Mouse (Mus musculus) E14TG2a.4 (cell line): ENCODE measurements around the gene Mapkapk3.

Experiments
- CTCF ChIP-seq: conservative IDR thresholded peaks from 2 replicates; pipeline ENCODE4 v1.5.1; 2014; ENCODE audit warnings: low read length
- POU5F1 ChIP-seq: IDR thresholded peaks from 2 replicates; pipeline ENCODE4 v1.6.1; 2014; ENCODE audit warnings: low read length, borderline replicate concordance

- no peak for TF ChIP-seq CTCF
- no peak; the same call in 1 of the 2 replicates for TF ChIP-seq POU5F1
Measured at GRCm38 (mm10) chr9:107338172-107338883, 48.7 kb upstream of the Mapkapk3 start, which contains the start of gene Hemk1.
